Mouse (Mus musculus): ENCODE data around the gene Ube2q1. TPM values are rescaled to one million over a fixed set of nuclear protein-coding genes. Genes with fewer than 3 reads are reported as not detected.
A peak's percentile ranks its signal among the peaks of the same experiment; 100 is the strongest.
"Not testable (repeated sequence)": the region's sequence is repeated elsewhere in the genome, so short reads cannot be mapped to it uniquely, and the experiment has no call there.

The Ube2q1 gene
- polyA plus RNA-seq, 1 experiment from 2014 or later, result 14.4 TPM

DNA sequence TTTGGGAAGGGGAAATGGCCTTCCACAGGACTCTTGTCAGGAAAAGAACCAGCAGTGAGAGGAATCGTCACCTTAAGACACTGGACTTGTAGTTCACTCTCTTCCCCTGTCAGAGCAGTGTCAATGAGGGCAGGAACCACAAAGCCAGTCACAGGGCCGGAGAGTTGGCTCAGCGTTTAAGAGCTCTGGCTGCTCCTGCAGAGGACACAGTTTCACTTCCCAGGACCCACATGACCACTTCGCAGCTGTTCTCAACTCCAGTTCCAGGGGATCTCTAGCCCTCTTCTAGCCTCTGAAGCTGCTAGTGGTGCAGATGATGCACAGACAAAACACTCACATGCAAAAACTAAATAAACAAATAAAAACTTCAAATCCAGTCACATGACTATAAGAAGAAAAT, 22.9 kb downstream of the Ube2q1 start:
- Histone ChIP-seq H3K4me1 (ENCODE audit: control insufficient read depth, insufficient read depth, low read length) (no peaks in the 10 kb centered on the region), H3K36me3 (ENCODE audit: control insufficient read depth, insufficient read depth, low read length) (no peaks in the 10 kb centered on the region), H3K27ac (ENCODE audit: low read depth, low read length) (no peak overlapping the region), H3K4me3 (ENCODE audit: low read depth, low read length) (no peak overlapping the region), H3K9me3 (replicated peaks; ENCODE audit: control insufficient read depth, low read length) (no peaks in the 10 kb centered on the region), H3K9ac (ENCODE audit: low read depth, low read length) (no peak overlapping the region), H3K27me3 (ENCODE audit: control insufficient read depth, insufficient read depth, low read length) (no peaks in the 10 kb centered on the region), H3K4me2 (no peak overlapping the region)
- WGBS (ENCODE audit: insufficient replicate concordance), result 38% methylated on average over 4 of the region's 4 CpGs
- ATAC-seq (replicated peaks; ENCODE audit: insufficient number of reproducible peaks, low FRiP score, low TSS enrichment), result no peak

DNA sequence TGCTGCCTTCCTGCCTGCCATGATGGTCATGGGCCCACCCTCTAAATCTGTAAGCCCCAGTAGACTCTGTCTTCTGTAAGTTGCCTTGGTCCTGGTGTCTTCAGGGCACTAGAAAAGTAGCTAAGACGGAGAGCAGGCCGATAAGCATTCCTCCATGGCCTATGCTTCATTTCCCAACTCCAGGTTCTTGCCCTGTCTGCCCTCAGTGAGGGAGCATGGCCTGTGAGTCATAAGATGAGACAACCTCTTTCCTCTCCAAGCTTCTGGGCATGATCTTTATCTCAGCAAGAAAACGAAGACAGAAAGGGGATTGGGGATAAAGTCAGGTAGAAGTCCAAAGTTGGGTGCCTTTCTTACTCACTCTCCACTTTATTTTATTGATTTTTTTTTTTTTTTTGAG, 25.1 kb downstream of the Ube2q1 start:
- H3K4me2 ChIP-seq, result no peak overlapping the region
- H3K36me3 ChIP-seq (ENCODE audit: control insufficient read depth, insufficient read depth, low read length), result no peaks in the 10 kb centered on the region
- no peak overlapping the region for H3K27ac ChIP-seq (ENCODE audit: low read depth, low read length)
- no peak overlapping the region for H3K9ac ChIP-seq (ENCODE audit: low read depth, low read length)
- no peaks in the 10 kb centered on the region for H3K27me3 ChIP-seq (ENCODE audit: control insufficient read depth, insufficient read depth, low read length)
- ATAC-seq (replicated peaks; ENCODE audit: insufficient number of reproducible peaks, low FRiP score, low TSS enrichment), result no peak
- H3K9me3 ChIP-seq (replicated peaks; ENCODE audit: control insufficient read depth, low read length), result no peaks in the 10 kb centered on the region
- 80% methylated on average over 3 of the region's 3 CpGs for WGBS (ENCODE audit: insufficient replicate concordance)
- H3K4me3 ChIP-seq (ENCODE audit: low read depth, low read length), result no peak overlapping the region
- no peaks in the 10 kb centered on the region for H3K4me1 ChIP-seq (ENCODE audit: control insufficient read depth, insufficient read depth, low read length)

DNA sequence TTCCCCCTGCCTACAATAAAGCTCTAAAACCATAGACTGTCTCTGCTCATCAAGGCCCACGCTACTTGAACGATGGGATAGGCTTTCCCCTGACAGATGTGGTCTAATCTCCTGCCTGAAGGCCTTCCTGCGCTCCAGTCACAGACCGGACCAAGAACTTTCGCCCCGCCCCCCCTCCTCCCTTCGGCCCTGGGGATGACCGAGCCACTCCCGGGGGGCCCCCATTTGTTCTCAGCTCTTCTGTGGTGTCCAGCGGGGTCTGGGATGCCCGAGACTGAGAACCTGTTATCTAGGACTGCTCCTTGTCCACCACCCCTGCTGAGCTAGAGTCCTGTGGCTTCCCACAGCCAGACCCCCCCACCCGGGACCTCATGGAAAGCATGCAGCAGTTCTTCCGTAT, 26.1 kb downstream of the Ube2q1 start:
- H3K4me2 ChIP-seq, result peak overlapping the region; percentile 65
- ATAC-seq (replicated peaks; ENCODE audit: insufficient number of reproducible peaks, low FRiP score, low TSS enrichment), result no peak
- H3K4me3 ChIP-seq (ENCODE audit: low read depth, low read length), result peak overlapping the region; percentile 37
- no peaks in the 10 kb centered on the region for H3K4me1 ChIP-seq (ENCODE audit: control insufficient read depth, insufficient read depth, low read length)
- H3K27ac ChIP-seq (ENCODE audit: low read depth, low read length), result no peak overlapping the region
- no peaks in the 10 kb centered on the region for H3K27me3 ChIP-seq (ENCODE audit: control insufficient read depth, insufficient read depth, low read length)
- H3K9ac ChIP-seq (ENCODE audit: low read depth, low read length), result peak overlapping the region; percentile 54
- no peaks in the 10 kb centered on the region for H3K9me3 ChIP-seq (replicated peaks; ENCODE audit: control insufficient read depth, low read length)
- 3% methylated on average over 13 of the region's 13 CpGs for WGBS (ENCODE audit: insufficient replicate concordance)
- H3K36me3 ChIP-seq (ENCODE audit: control insufficient read depth, insufficient read depth, low read length), result no peaks in the 10 kb centered on the region

DNA sequence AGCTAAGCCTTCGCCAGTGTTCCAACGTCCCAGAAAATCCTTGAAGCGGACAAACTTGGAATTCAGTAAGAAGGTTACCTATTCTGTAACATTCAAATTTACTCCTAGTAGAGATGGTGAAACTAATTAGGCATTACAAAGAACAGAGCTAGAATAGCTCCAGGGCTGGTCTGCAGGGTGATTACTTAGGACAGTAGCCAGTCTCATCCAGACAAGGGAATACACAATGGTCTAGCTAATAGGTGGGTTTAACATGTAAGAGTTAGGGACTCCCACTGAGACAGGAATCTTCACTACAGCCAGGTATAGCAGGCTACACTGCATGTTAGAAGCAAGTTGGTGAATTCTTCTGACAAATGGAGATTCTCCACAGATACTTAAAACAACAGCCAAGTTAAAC, 26.7 kb downstream of the Ube2q1 start:
- H3K9me3 ChIP-seq (replicated peaks; ENCODE audit: control insufficient read depth, low read length), result not testable (repeated sequence)
- WGBS (ENCODE audit: insufficient replicate concordance), result 39% methylated on average over 3 of the region's 3 CpGs

DNA sequence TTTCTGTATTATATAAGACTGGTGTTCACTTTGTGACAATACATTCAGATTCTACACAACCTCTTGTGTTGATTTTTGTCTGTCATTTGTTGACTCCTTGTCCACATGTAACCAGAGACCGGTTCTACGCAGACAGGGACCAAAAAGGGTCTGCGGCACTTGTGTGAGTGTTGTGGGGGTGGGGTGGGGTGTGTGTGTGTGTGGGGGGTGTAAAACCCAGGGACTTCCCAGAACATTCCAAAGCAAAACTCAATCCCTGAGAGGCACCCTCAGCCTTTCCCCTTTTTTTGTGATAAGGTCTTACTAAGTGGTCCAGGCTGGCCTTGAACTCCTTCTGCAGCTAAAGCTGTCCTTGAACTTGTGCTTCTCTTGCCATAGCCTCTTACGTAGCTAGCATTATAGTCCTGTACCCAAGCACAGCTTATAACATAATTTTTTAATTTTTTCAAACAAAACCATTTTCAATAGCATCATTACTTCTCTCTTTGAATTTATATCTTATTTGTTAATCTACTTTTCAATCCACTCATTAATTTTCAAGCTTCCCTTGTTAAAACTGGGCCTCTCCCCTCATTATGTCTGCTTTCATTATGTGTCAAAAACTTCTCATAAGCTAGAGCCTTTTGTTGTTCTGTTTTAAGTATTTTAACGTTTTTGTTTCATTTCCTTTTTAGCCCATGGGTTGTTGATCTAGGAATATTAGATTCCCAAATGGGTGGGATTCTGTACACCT, 27.5 kb downstream of the Ube2q1 start:
- no peaks in the 10 kb centered on the region for H3K27me3 ChIP-seq (ENCODE audit: control insufficient read depth, insufficient read depth, low read length)
- H3K27ac ChIP-seq (ENCODE audit: low read depth, low read length), result no peak overlapping the region
- H3K36me3 ChIP-seq (ENCODE audit: control insufficient read depth, insufficient read depth, low read length), result no peaks in the 10 kb centered on the region
- H3K4me2 ChIP-seq, result no peak overlapping the region
- ATAC-seq (replicated peaks; ENCODE audit: insufficient number of reproducible peaks, low FRiP score, low TSS enrichment), result no peak
- H3K9me3 ChIP-seq (replicated peaks; ENCODE audit: control insufficient read depth, low read length), result no peaks in the 10 kb centered on the region
- H3K9ac ChIP-seq (ENCODE audit: low read depth, low read length), result no peak overlapping the region
- no peak overlapping the region for H3K4me3 ChIP-seq (ENCODE audit: low read depth, low read length)
- no peaks in the 10 kb centered on the region for H3K4me1 ChIP-seq (ENCODE audit: control insufficient read depth, insufficient read depth, low read length)
- 63% methylated on average over 5 of the region's 5 CpGs for WGBS (ENCODE audit: insufficient replicate concordance)

More for the DNA sequence above, 26.7 kb downstream of the Ube2q1 start:
- ATAC-seq (replicated peaks; ENCODE audit: insufficient number of reproducible peaks, low FRiP score, low TSS enrichment); H3K27ac ChIP-seq (ENCODE audit: low read depth, low read length); H3K4me1 ChIP-seq (ENCODE audit: control insufficient read depth, insufficient read depth, low read length); H3K36me3 ChIP-seq (ENCODE audit: control insufficient read depth, insufficient read depth, low read length); H3K27me3 ChIP-seq (ENCODE audit: control insufficient read depth, insufficient read depth, low read length); H3K9ac ChIP-seq (ENCODE audit: low read depth, low read length); H3K4me3 ChIP-seq (ENCODE audit: low read depth, low read length); H3K4me2 ChIP-seq: not testable (repeated sequence)

DNA sequence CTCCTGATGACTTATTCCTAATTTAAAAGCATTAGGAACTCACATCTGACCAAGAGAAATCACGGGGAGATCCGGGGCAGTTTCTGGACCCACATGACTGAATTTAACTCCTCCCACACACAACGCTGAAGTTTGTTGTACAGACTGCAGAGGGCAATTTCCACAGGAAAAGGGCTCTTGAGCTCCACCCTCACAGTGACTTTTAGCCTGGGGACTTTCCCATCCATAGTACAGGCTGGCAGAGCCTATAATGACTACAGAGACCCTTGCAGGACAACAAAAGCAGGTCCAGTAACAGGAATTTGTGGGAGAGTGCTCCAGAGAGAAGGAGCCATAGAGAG, 28.1 kb downstream of the Ube2q1 start:
- Histone ChIP-seq H3K36me3 (ENCODE audit: control insufficient read depth, insufficient read depth, low read length) (no peaks in the 10 kb centered on the region), H3K9me3 (replicated peaks; ENCODE audit: control insufficient read depth, low read length) (no peaks in the 10 kb centered on the region), H3K4me2 (no peak overlapping the region), H3K4me1 (ENCODE audit: control insufficient read depth, insufficient read depth, low read length) (no peaks in the 10 kb centered on the region), H3K27me3 (ENCODE audit: control insufficient read depth, insufficient read depth, low read length) (no peaks in the 10 kb centered on the region), H3K4me3 (ENCODE audit: low read depth, low read length) (no peak overlapping the region), H3K9ac (ENCODE audit: low read depth, low read length) (no peak overlapping the region), H3K27ac (ENCODE audit: low read depth, low read length) (no peak overlapping the region)
- WGBS (ENCODE audit: insufficient replicate concordance), result 27% methylated on average over 3 of the region's 3 CpGs
- no peak for ATAC-seq (replicated peaks; ENCODE audit: insufficient number of reproducible peaks, low FRiP score, low TSS enrichment)

DNA sequence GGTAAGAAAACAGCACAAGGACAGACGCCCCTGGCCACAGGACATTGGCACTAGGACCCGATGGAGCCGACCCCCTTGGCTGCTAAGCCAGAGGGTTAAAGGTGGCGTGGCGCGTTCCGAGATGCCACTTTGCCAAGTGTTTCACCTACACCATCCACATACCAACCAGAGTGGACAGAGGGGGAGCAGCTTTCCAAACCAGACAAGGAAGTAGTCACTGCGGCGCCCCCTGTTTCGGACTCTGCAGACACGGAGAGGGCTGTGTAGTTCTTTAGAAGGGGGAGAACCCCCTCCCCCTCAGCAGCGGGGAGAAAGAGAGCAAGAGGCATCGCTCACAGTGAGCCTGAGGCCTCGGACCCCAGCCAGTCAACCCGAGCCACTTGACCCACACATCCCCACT, 29.5 kb downstream of the Ube2q1 start:
- Histone ChIP-seq H3K4me2 (no peak overlapping the region), H3K27me3 (ENCODE audit: control insufficient read depth, insufficient read depth, low read length) (no peaks in the 10 kb centered on the region), H3K4me3 (ENCODE audit: low read depth, low read length) (no peak overlapping the region), H3K36me3 (ENCODE audit: control insufficient read depth, insufficient read depth, low read length) (no peaks in the 10 kb centered on the region), H3K9me3 (replicated peaks; ENCODE audit: control insufficient read depth, low read length) (no peaks in the 10 kb centered on the region), H3K9ac (ENCODE audit: low read depth, low read length) (no peak overlapping the region), H3K4me1 (ENCODE audit: control insufficient read depth, insufficient read depth, low read length) (no peaks in the 10 kb centered on the region), H3K27ac (ENCODE audit: low read depth, low read length) (no peak overlapping the region)
- ATAC-seq (replicated peaks; ENCODE audit: insufficient number of reproducible peaks, low FRiP score, low TSS enrichment), result no peak
- WGBS (ENCODE audit: insufficient replicate concordance), result 69% methylated on average over 15 of the region's 15 CpGs

DNA sequence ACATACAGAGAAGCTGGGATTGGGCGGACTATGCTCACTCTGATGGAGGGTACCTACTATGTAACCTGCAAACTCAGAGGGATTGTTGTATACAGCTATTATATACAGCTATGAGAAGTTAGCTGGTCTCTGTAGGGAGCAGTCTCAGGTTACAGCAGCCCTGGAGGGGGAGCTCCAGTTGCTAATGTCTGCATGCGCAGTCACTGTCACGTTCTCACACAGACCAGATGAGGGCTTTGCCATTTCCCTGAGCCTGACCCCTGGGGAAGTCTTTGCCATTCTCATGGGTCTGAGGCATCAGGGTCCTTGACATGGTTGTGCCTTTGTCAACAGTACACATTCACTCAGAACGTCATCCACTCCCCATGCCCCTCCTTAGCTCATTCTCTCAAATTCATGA, 31.8 kb downstream of the Ube2q1 start:
- Histone ChIP-seq H3K27me3 (ENCODE audit: control insufficient read depth, insufficient read depth, low read length) (no peaks in the 10 kb centered on the region), H3K4me1 (ENCODE audit: control insufficient read depth, insufficient read depth, low read length) (peaks cover 5% of the 10 kb centered on the region; the same call in 1 of the 2 replicates), H3K4me3 (ENCODE audit: low read depth, low read length) (no peak overlapping the region), H3K27ac (ENCODE audit: low read depth, low read length) (no peak overlapping the region), H3K9me3 (replicated peaks; ENCODE audit: control insufficient read depth, low read length) (no peaks in the 10 kb centered on the region), H3K9ac (ENCODE audit: low read depth, low read length) (no peak overlapping the region), H3K4me2 (no peak overlapping the region), H3K36me3 (ENCODE audit: control insufficient read depth, insufficient read depth, low read length) (no peaks in the 10 kb centered on the region)
- no peak for ATAC-seq (replicated peaks; ENCODE audit: insufficient number of reproducible peaks, low FRiP score, low TSS enrichment)
- 55% methylated on average over 4 of the region's 4 CpGs for WGBS (ENCODE audit: insufficient replicate concordance)

DNA sequence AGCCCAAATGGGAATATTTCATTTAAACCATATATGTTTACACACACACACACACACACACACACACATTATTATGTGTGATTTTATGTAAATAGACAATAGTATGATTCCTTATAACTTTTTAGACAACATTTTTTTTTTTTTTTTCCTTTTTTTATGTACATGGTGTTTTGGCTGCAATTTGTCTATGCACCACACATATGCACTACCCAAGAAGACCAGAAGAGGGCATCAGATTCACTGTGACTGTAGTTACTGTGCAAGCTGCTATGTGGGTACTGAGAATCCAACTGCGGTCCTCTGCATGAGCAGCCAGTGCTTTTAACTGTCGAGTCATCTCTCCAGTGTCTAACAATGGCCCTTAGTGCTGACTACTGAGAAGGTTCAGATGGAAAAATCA, 33.3 kb downstream of the Ube2q1 start:
- no peak for ATAC-seq (replicated peaks; ENCODE audit: insufficient number of reproducible peaks, low FRiP score, low TSS enrichment)
- WGBS (ENCODE audit: insufficient replicate concordance), result 87% methylated on average over 2 of the region's 2 CpGs
- peaks cover 5% of the 10 kb centered on the region; the same call in 1 of the 2 replicates for H3K4me1 ChIP-seq (ENCODE audit: control insufficient read depth, insufficient read depth, low read length)

More for the DNA sequence above, 33.3 kb downstream of the Ube2q1 start:
- H3K27me3 ChIP-seq (ENCODE audit: control insufficient read depth, insufficient read depth, low read length), result no peaks in the 10 kb centered on the region
- no peak overlapping the region for H3K4me2 ChIP-seq
- H3K9me3 ChIP-seq (replicated peaks; ENCODE audit: control insufficient read depth, low read length), result no peaks in the 10 kb centered on the region
- H3K4me3 ChIP-seq (ENCODE audit: low read depth, low read length), result no peak overlapping the region
- no peaks in the 10 kb centered on the region for H3K36me3 ChIP-seq (ENCODE audit: control insufficient read depth, insufficient read depth, low read length)
- H3K27ac ChIP-seq (ENCODE audit: low read depth, low read length), result no peak overlapping the region
- H3K9ac ChIP-seq (ENCODE audit: low read depth, low read length), result no peak overlapping the region
